Mouse (Mus musculus) kidney, postnatal 36 days (tissue): Measurements from ENCODE around the gene Abcg3.
"Not testable (repeated sequence)": the region's sequence is repeated elsewhere in the genome, so short reads cannot be mapped to it uniquely, and the experiment has no call there.

ENCODE experiments used
- DNase-seq, 2 experiments: peaks; one replicate each; pipeline ENCODE4 v3.0.0; 2021 to 2022; ENCODE audit warnings: mixed read lengths in 2 of 2

Gene Abcg3

GRCm38 (mm10) chr5:104982535-104982934 lies at the start of gene Abcg3:
Gene Abcg3 (minus strand): TSS chr5:104982718.
- peak in 1 of 2 experiments; percentile 8 for DNase-seq

- no peak for DNase-seq
Observed at GRCm38 (mm10) chr5:105012551-105012950, 30.0 kb upstream of the Abcg3 start.

DNA sequence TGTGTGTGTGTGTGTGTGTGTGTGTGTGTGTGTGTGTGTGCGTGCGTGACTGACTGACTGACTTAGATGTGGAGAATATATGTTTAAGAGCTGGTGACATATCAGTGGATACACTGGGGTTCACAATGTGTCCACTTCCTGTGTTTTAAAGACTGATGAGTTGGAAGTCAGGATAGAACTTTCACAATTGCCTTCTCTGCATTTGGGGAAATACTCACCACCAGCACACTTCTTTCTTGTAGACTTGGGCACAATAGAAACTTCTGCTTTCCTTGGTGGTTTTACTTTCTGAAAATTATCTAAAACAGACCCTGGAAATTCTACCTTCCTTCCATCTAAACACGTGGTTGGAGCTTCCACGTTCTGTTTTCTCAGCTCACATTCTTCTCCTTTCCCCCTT lies 29.1 kb upstream of the Abcg3 start:
- no peak for DNase-seq

- DNase-seq = no peak
Observed at GRCm38 (mm10) chr5:105010376-105010775, 27.9 kb upstream of the Abcg3 start.

- no peak for DNase-seq
Observed at GRCm38 (mm10) chr5:104989411-104989810, 6.9 kb upstream of the Abcg3 start.

GRCm38 (mm10) chr5:104988000-104988399 lies 5.5 kb upstream of the Abcg3 start:
- peak; percentile 17 for DNase-seq

- DNase-seq = peak; percentile 49 to 63
Observed at GRCm38 (mm10) chr5:104986706-104987105, 4.2 kb upstream of the Abcg3 start.

GRCm38 (mm10) chr5:104979040-104979513 lies 3.4 kb downstream of the Abcg3 start:
- no peak for DNase-seq

GRCm38 (mm10) chr5:104958141-104958793 lies 24.3 kb downstream of the Abcg3 start:
- DNase-seq = peak in 1 of 2 experiments; percentile 4

DNA sequence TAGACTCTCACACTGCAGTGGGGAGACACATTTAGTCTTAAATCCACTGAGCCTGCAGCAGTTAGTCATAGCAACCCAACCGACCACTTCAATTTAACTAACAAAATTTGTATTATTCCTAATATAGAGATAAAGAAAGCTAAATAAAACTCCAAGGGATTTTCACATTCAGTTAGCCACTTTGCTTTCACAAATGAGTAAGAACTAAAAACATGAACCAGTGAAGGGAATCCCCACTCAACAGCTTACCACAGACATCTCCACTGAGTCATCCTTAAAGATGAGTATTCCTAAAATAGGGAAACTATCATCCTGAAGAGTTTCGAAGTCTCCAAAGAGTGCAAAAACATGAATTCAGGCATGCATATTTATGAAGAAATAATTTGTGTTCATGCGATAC lies 27.3 kb downstream of the Abcg3 start:
- DNase-seq = no peak

DNA sequence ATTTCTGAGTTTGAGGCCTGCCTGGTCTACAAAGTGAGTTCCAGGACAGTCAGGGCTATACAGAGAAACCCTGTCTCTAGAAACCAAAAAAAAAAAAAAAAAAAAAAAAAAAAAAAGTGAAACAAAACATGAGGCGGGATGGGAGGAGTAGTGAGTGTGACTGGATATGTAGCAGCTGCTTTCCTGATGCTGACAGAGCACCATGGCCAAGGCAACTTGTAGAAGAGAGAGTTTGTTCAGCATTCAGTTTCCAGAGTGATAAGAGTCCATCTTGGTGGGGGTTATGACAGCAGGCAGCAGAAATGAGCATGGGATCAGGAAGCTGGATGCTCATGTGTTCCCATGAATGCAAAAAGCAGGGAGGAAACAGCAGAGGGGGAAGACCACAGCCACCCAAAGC lies 35.6 kb downstream of the Abcg3 start:
- no peak for DNase-seq

DNA sequence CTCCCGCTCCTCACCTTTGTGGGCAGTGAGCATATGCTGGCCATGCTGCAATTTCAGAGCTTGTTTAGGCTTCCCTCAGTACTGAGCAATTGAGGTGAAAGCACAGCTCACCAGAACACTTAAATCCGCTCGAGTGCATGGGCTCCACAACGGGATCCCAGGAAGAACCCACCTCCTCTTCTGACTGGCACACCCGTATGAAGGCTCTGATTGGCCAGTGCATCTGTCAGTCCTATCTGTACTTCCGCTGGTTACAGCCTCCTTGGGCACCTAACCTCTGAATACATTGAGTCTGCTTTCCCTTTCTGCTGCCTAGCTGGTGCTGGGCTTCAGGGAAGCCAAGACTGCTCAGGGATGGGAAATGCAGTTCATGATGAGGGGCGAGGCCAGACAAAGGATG lies 48.4 kb downstream of the Abcg3 start:
- DNase-seq = no peak

DNA sequence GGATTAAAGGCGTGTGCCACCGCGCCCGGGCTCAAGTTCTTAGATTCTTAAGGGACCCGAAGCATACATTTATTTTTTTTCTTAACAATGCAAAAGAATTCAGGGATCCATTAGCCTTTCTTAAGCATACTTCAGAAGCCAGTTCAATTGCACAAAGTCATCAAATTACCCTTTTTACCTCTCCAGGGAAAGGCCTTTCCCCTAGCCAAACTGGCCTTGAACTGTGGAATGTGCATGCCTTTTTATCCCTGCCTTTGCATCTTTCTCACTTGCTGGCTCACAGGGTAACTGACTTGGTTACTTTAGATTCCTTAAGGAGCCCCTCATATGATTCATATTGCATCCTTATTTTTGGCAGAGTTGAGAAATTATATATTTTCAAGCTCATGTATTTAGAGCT lies 76.0 kb downstream of the Abcg3 start:
- not testable (repeated sequence) for DNase-seq
